In genomic region chr8:117060306-117060705, GRCm38 (mm10) we compare ENCODE assay signal across 29 mouse cellular contexts. TPM values are rescaled to one million over a fixed set of nuclear protein-coding genes. Genes with fewer than 3 reads are reported as not detected.
DNase-seq lines count a peak whose midpoint lies in the region; ATAC-seq and TF ChIP-seq lines count a peak whose summit lies in the region.
"Had no signal": no experiment of that assay in that cellular context is flagged by ENCODE, and none has a peak within 500 bp of the region (broad histone marks: within the 10 kb centered on the region; RNA-seq: fewer than 3 reads in every experiment).

No protein-coding gene starts in this region.

- intact Hi-C loops in heart, postnatal 10 days (cut with DNase I): no loop called here

- peak; percentile 24 for DNase-seq in kidney, adult 2 months
- DNase-seq in kidney, adult 11 months: no peak
- peak; percentile 50 for DNase-seq in R1 (ENCODE audit: low read depth, low spot score)
- peak; percentile 20 for DNase-seq in kidney, postnatal 10 days
- no peak for DNase-seq in heart, postnatal 10 days
- DNase-seq: adrenal gland, postnatal 14 days; B cell, adult 2 months; cerebellum, adult 11 months; cerebellum, postnatal 36 days; gastrocnemius, adult 2 months; heart, postnatal 14 days; right cerebral cortex, postnatal 14 days; spleen, adult 18-20 months; thymus, adult 2 months had no signal

- H3K9me3 ChIP-seq in E14TG2a.4 (ENCODE audit: low read length): no peaks in the 10 kb centered on the region
- H3K9me3 ChIP-seq: lung, embryonic 15.5 days; midbrain, embryonic 13.5 days had no signal

- no peak overlapping the region for H3K27ac ChIP-seq in kidney, adult 2 months (ENCODE audit: insufficient read depth, low read depth, low read length)
- H3K27ac ChIP-seq: embryonic facial prominence, embryonic 15.5 days; gastrocnemius, adult 2 months; hindbrain, embryonic 12.5 days; lung, embryonic 15.5 days; macrophage; midbrain, embryonic 13.5 days; neural tube, embryonic 12.5 days had no signal

- no peak for TF ChIP-seq POLR2A in kidney, adult 2 months (IDR thresholded peaks at IDR 0.05; ENCODE audit: low read depth, low read length)

- 51% methylated on average over 13 of the region's 13 CpGs for WGBS in kidney, adult 2 months

- no peaks in the 10 kb centered on the region for H3K36me3 ChIP-seq in kidney, adult 2 months (ENCODE audit: control insufficient read depth, insufficient read depth, low read length)
- no peaks in the 10 kb centered on the region for H3K36me3 ChIP-seq in E14TG2a.4 (ENCODE audit: insufficient read depth, low read length)
- H3K36me3 ChIP-seq: embryonic facial prominence, embryonic 15.5 days; hindbrain, embryonic 12.5 days; lung, embryonic 15.5 days; midbrain, embryonic 13.5 days; neural tube, embryonic 12.5 days had no signal

- no peak overlapping the region for H3K4me3 ChIP-seq in kidney, adult 2 months (ENCODE audit: insufficient read depth, low read depth, low read length)
- H3K4me3 ChIP-seq in E14TG2a.4 (replicated peaks; ENCODE audit: low read length): no peak overlapping the region
- H3K4me3 ChIP-seq: embryonic facial prominence, embryonic 15.5 days; gastrocnemius, adult 2 months; hindbrain, embryonic 12.5 days; lung, embryonic 15.5 days; midbrain, embryonic 13.5 days; neural tube, embryonic 12.5 days had no signal

- no peaks in the 10 kb centered on the region for H3K4me1 ChIP-seq in kidney, adult 2 months (ENCODE audit: control insufficient read depth, insufficient read depth, low read length)
- peaks cover 23% of the 10 kb centered on the region for H3K4me1 ChIP-seq in E14TG2a.4 (replicated peaks; ENCODE audit: low read depth, low read length)
- H3K4me1 ChIP-seq: embryonic facial prominence, embryonic 15.5 days; lung, embryonic 15.5 days; neural tube, embryonic 12.5 days had no signal

- no peaks in the 10 kb centered on the region for H3K27me3 ChIP-seq in kidney, adult 2 months (replicated peaks; ENCODE audit: control insufficient read depth, insufficient read depth, low read length)
- peaks cover 37% of the 10 kb centered on the region for H3K27me3 ChIP-seq in E14TG2a.4 (ENCODE audit: insufficient read depth, low read length)
- H3K27me3 ChIP-seq: embryonic facial prominence, embryonic 15.5 days; hindbrain, embryonic 12.5 days; lung, embryonic 15.5 days; midbrain, embryonic 13.5 days; neural tube, embryonic 12.5 days had no signal

- no peak for ATAC-seq in megakaryocyte, adult 5-6 weeks (ENCODE audit: poor library complexity, severe bottlenecking)
- ATAC-seq: activated CD4-positive, CD25-positive, alpha-beta regulatory T cell, adult 4 months; midbrain, embryonic 13.5 days had no signal

- no peak; the same call in 1 of the 2 replicates for TF ChIP-seq CTCF in kidney, adult 2 months (conservative IDR thresholded peaks at IDR 0.05; ENCODE audit: insufficient read depth, insufficient read length, low read depth, low read length)
- peak; percentile 25 for TF ChIP-seq CTCF in E14TG2a.4 (conservative IDR thresholded peaks at IDR 0.05; ENCODE audit: low read length)

RNA-seq across cellular contexts. Expression of gene Pkd1l2, which starts 21.9 kb away (rescaled TPM):
- 0.04 and 0.08 TPM in 2 replicates for polyA plus RNA-seq in kidney, adult 2 months (2012; rRNA removed)
- total RNA-seq in megakaryocyte, adult 5-6 weeks (2015): 0.04 and 0.07 TPM in 2 replicates
- 0.04 and 0.08 TPM in 2 replicates for total RNA-seq in megakaryocyte, adult 5-6 weeks (2017)
- total RNA-seq in heart, postnatal 10 days (2021): under 1 TPM in 1 of 2 experiments, not detected in 1; 0.17 TPM
- total RNA-seq: granulocyte monocyte progenitor cell, adult 5-6 weeks; heart, postnatal 14 days; liver, adult 2 months had no signal
- polyA plus RNA-seq: hindbrain, embryonic 12.5 days; intestine, embryonic 14.5 days; liver, adult 2 months; lung, embryonic 15.5 days; midbrain, embryonic 13.5 days had no signal

RNA-seq across cellular contexts. Expression of gene Bco1, which starts 35.3 kb away (rescaled TPM):
- polyA plus RNA-seq in kidney, adult 2 months (2012; rRNA removed): 2.6 and 3.0 TPM in 2 replicates
- total RNA-seq in megakaryocyte, adult 5-6 weeks (2015): not detected in 2 replicates
- not detected in 2 replicates for total RNA-seq in megakaryocyte, adult 5-6 weeks (2017)
- under 1 TPM in 1 of 2 experiments, not detected in 1; 0.14 TPM for total RNA-seq in heart, postnatal 10 days (2021)
- total RNA-seq: gastrocnemius, adult 2 months; heart, postnatal 14 days; layer of hippocampus, adult 18-20 months; left cerebral cortex, adult 18-20 months; left cerebral cortex, postnatal 36 days had no signal
- polyA plus RNA-seq: activated CD4-positive, CD25-positive, alpha-beta regulatory T cell, adult 4 months; macrophage had no signal

Comparison
In these comparisons a context has a peak if more than half of its experiments do, and no peak if none do; other contexts are left out.
1. DNase-seq: peak in kidney, adult 2 months (single experiment), R1 (single experiment) and kidney, postnatal 10 days (single experiment); none in kidney, adult 11 months (single experiment) and heart, postnatal 10 days (0 of 2).